Mouse (Mus musculus) left cerebral cortex, postnatal 36 days (tissue): Measurements from ENCODE around the gene Ifit3b. TPM values are rescaled to one million over a fixed set of nuclear protein-coding genes. Genes with fewer than 3 reads are reported as not detected.

Experiments
- DNase-seq, 2 experiments: peaks; one replicate each; pipeline ENCODE4 v3.0.0; 2021 to 2022; ENCODE audit warnings: low spot score in 2 of 2, mixed read lengths in 1 of 2
- intact Hi-C: fragments of 180-260 bp; cut with DNase I; formaldehyde crosslinking; loops from one replicate; pipeline ENCODE4 v1.15.1; 2025
- total RNA-seq, 2 experiments: library from RNA; stranded (reverse); gene quantifications; 2 replicates each; pipeline ENCODE4 v1.2.3; 2021

Gene Ifit3b
- total RNA-seq, 2 experiments from 2014 or later = 1.5 to 2.0 TPM

GRCm38 (mm10) chr19:34662740-34663139 lies 55.0 kb downstream of the Ifit3b start:
- intact Hi-C loops = loop anchor here (10.0 kb wide), 2 partner anchors 328 to 1402 kb away; no protein-coding TSS in a partner anchor
- DNase-seq = no peak

Other genes starting within 250 kb of the Ifit3b start
- gene Ch25h, start 132.8 kb upstream of the Ifit3b start, total RNA-seq = under 1 TPM; 0.62 to 0.77 TPM
- 10 to 100 TPM; 15.8 to 17.0 TPM for gene Lipa, start 80.5 kb upstream of the Ifit3b start, total RNA-seq
- gene Ifit2, start 57.3 kb upstream of the Ifit3b start, total RNA-seq = 1 to 10 TPM; 7.2 to 7.8 TPM
- 1 to 10 TPM; 4.0 to 4.5 TPM for gene Ifit3, start 24.4 kb upstream of the Ifit3b start, total RNA-seq
- 1 to 10 TPM; 1.7 to 1.8 TPM for gene Ifit1bl1, start 6.0 kb upstream of the Ifit3b start, total RNA-seq
- under 1 TPM; 0.27 to 0.43 TPM for gene Ifit1bl2, start 32.8 kb downstream of the Ifit3b start, total RNA-seq
- 1 to 10 TPM in 1 of 2 experiments, under 1 TPM in 1; 0.72 to 1.3 TPM for gene Ifit1, start 32.9 kb downstream of the Ifit3b start, total RNA-seq
- 1 to 10 TPM; 1.8 to 2.7 TPM for gene Slc16a12, start 139.3 kb downstream of the Ifit3b start, total RNA-seq